Mouse (Mus musculus): ENCODE data around the gene Klre1.

Gene Klre1

GRCm38 (mm10) chr6:129577605-129578004 lies at the start of gene Klre1:
Gene Klre1, plus strand, starts transcription at chr6:129577905.
- no peak for DNase-seq

- DNase-seq = no peak
Observed at GRCm38 (mm10) chr6:129529605-129530004, 48.1 kb upstream of the Klre1 start.

DNA sequence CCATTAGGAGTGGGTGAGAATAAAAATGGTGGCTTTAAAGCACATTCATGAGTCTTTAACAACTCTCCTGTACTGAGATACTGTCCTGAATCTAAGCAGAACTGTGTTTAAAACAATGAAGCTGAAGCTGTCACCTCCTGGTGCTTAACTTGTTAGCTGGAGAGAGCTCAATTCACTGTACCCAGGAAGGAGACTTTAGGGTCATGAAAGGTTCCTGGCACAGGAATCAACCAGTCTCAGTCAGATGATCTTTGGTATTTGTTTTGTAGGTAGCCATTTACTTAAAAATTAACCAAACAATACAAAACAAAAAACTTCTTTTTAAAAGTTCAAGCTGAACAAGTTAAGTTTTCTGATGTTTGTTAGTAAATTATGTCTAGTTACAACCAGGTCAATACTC lies 47.4 kb upstream of the Klre1 start:
- DNase-seq = peak; percentile 67

DNA sequence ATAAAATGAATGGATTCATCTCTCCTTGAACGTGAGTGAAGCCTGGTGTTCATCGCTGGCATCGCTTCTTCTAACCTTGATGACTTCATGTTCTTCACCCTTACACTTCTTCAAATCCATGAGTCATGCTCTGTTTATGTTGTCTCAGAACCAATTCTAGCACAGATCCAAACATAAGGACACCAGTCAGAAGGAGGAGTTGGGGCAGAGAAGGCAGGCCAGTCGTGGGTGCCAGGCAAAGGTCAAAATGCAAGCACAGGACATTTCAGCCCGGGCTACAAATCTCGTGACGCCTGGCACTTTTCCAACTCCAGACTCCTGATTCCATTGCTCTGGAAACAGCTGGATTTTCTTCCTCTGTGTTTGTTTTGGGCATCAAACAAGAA lies 45.2 kb upstream of the Klre1 start:
- peak; percentile 95 for DNase-seq

GRCm38 (mm10) chr6:129532942-129533860 lies 44.5 kb upstream of the Klre1 start, which contains the start of gene Gabarapl1:
Gene Gabarapl1, plus strand, starts transcription at chr6:129533160.
- DNase-seq = peak; percentile 92

DNA sequence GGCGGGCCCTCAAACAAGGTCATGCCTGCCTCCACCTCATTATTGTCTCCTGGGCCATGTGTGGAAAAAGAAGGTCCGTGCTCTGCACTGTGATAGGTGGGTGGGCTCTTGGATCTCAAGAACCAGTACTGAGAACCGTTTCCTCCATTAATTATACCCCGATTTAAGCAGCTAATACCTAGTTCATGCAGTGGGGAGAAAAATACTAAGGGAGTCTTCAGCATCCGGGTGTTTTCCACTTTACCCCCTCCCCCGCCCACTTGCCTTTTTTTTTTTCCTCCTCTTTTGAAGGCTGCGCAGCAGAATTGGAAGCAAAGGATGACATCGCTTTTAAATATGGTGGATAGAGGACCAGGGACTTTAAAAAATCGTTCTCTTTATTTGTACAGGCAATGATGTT lies 43.6 kb upstream of the Klre1 start:
- no peak for DNase-seq

GRCm38 (mm10) chr6:129534627-129535190 lies 43.0 kb upstream of the Klre1 start:
- peak; percentile 59 for DNase-seq

DNA sequence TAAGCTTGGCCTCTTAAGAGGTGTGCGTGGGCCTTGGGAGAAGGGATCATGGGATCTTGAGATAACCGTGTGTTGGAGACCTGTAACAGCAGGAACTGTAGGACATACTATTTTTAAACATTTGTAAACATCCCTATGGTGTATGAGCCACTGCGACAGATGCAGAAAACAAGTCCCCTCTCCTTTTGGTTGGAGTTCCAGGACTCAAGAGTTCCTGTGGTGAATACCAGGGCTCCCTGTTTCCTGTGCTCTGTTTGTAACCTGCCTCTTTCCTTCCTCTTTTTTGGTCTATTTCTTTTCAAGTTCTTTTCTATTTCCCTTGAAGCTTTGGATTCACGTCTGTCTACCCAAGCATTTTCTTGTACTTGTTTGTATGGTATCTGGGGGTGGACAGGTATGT lies 42.0 kb upstream of the Klre1 start:
- no peak for DNase-seq

DNA sequence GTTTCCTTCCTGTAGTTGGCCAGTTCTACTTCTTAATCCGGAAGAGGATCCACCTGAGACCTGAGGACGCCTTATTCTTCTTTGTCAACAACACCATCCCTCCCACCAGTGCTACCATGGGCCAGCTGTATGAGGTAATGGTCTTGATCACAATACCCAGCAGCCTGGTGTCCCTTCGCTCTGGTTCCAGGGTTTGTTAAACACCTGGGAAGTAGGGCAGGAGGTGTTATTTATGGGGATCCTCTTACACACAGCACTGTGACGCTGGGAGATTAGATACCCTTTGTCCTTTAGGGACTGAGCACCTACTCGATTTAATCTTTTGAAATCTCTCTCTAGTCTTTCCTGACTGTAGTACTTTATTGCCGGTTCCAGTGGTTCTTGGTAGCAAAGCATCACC lies 39.1 kb upstream of the Klre1 start:
- no peak for DNase-seq

- DNase-seq = no peak
Observed at GRCm38 (mm10) chr6:129541931-129542330, 35.8 kb upstream of the Klre1 start.

- DNase-seq = no peak
Observed at GRCm38 (mm10) chr6:129542540-129542939, 35.2 kb upstream of the Klre1 start.

GRCm38 (mm10) chr6:129543709-129544606 lies 33.7 kb upstream of the Klre1 start:
- DNase-seq = peak; percentile 81

DNA sequence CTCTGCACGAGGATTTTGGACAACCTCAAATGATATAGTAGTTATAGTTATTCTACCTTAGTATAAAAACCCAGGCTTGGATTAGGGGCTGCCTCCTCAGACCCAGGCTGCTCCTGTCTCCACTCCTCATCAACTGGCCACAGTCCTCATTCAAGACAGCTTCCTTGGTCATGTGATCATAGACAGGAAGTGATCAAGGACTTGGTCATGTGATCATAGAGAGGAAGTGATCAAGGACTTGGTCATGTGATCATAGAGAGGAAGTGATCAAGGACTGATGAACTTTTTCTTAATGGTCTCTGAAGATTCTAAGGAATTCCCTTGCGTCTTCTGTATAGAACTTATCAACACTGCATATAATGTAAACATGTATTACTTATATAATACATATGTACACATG lies 30.4 kb upstream of the Klre1 start:
- no peak for DNase-seq

- DNase-seq = no peak
Observed at GRCm38 (mm10) chr6:129548009-129548408, 29.7 kb upstream of the Klre1 start.

- DNase-seq = no peak
Observed at GRCm38 (mm10) chr6:129557298-129558023, 20.2 kb upstream of the Klre1 start.

GRCm38 (mm10) chr6:129558946-129559640 lies 18.6 kb upstream of the Klre1 start:
- peak; percentile 77 for DNase-seq

- no peak for DNase-seq
Observed at GRCm38 (mm10) chr6:129559641-129560027, 18.1 kb upstream of the Klre1 start.

DNA sequence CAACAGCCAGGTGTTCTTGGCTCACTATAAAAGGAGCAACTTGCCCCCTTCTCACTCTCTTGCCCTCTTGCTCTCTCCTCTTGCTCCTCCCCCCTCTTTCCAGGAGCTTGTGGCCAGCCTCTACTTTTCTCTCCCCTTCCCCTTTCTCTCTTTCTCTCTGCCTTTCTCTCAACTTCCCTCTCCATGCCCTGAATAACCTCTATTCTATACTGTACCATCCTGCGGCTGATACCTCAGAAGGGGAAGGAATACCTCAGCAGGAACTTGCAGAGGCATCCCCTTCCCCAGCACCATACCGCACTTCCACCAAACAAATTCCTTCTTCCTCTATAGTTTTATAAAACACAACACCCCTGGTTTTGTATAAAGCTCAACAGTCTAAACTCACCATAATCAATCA lies 12.4 kb upstream of the Klre1 start:
- DNase-seq = no peak

- DNase-seq = peak; percentile 10
Observed at GRCm38 (mm10) chr6:129575315-129575714, 2.4 kb upstream of the Klre1 start.

GRCm38 (mm10) chr6:129581274-129581673 lies 3.6 kb downstream of the Klre1 start:
- no peak for DNase-seq

- DNase-seq = no peak
Observed at GRCm38 (mm10) chr6:129581896-129582295, 4.2 kb downstream of the Klre1 start.

DNA sequence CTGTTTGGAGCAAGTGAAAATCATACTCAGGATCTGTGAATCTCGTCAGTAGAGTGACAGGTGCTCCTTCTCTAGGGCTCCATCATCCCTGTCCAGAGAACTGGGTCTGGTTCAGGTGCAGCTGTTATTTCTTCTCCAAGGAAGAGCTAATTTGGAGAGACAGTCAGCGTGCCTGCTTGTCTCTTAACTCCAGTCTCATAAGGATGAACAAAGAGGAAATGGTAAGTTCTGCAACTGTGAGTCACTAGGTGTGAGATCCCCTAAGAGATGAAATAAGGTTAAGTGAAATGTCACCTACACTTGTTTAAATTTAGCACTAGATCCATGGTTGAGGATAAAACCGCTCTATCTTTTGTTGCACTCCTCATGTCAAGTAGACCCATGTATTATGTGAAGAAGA lies 5.3 kb downstream of the Klre1 start:
- DNase-seq = no peak
